Mouse (Mus musculus): ENCODE results near the gene Fhl3. TPM values are rescaled to one million over a fixed set of nuclear protein-coding genes. Genes with fewer than 3 reads are reported as not detected.
A peak's percentile ranks its signal among the peaks of the same experiment; 100 is the strongest.

Gene Fhl3
- polyA plus RNA-seq (2016; fragmentation: Nextera tagmentation; extraction: Ambion mirVana) = 3.3 and 6.8 TPM in 2 replicates

DNA sequence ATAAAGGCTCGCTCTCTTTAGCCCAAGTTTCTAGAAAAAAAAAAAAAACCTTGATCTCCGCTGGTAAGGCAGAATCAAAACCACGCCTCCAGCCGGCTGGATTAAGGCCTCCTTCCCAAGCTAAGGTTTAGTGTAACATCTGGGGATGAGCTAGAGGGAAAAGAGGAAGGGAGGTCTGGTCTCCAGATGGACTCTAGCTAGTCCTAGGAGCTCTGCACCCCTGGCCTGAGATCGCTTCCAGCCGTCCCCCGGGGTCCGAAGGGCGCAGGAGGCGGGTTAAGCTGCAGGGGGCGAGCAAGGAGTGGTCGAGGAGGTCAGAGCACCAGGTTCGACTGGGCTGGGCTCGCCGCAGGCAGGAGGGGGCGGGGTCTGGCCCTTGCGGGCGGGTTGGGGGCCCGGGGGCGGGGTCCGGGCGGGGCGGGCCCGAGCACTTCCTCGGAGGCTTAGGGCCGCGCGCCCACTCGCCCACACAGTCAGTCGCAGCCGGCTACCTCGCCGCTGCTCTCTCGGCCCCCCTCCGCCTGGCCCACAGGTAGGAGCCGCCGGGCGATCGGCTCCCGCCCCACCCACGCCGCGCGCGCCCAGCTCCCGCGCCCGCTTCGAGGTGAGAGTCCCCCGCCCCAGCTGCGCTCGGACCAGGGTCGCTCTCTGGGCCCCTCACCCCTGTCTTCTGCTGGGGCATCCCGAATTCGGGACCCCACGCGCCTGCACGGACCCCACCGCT is at the start of gene Fhl3:
Gene Fhl3, plus strand, starts transcription at position 454 of the 724 bp plus-strand sequence.
- H3K27ac ChIP-seq = peak within 1 kb of the TSS; percentile 68; the same call in 1 of the 2 replicates
- peaks cover 49% of the 10 kb centered on the region for H3K27me3 ChIP-seq
- WGBS = under 1% methylated on average over 50 of the region's 59 CpGs
- H3K36me3 ChIP-seq = no peaks in the 10 kb centered on the region
- H3K4me2 ChIP-seq (replicated peaks) = peak within 1 kb of the TSS; percentile 96
- H3K4me3 ChIP-seq = peak within 1 kb of the TSS; percentile 61
- peak; percentile 53 for ATAC-seq (ENCODE audit: low FRiP score)
- peak within 1 kb of the TSS; percentile 76 for H3K9ac ChIP-seq
- H3K4me1 ChIP-seq = peaks cover 53% of the 10 kb centered on the region
- no peaks in the 10 kb centered on the region for H3K9me3 ChIP-seq (replicated peaks)

DNA sequence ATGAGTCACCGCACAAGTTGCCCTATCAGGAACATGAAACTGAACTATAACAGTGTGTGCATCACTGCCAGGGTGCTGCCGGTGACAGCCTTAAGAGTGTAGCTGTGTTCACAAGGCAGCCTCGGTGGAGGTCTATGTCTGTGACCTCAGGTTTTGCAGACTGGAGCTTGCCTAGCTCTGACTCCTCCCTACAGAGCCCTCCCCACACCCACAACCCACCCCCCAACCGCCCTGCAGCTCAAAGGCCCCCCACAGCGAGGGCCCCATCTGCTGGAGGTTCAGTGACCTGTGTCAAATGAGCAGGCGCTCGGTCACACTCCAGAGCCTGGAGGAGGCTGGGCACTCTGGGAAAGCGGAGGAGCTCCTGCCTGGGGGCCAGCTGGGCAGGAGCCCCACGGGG is 47.6 kb upstream of the Fhl3 start:
- H3K4me1 ChIP-seq = peaks cover 50% of the 10 kb centered on the region

DNA sequence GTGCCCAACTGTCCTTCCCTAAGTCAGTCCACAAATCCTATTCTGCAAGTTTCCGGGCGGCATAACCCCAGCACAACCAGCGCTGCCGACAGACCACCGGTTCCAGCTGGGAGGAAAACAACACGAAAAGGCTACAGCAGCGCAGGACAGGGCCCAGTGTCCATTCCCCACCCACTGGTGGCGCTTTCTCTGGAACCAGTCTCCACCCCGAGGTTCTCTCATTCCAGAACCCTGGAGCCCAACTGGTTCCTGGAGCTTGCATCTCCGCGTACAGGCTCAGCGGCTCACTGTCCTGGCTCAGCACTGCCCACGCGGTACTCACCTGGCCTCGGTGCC is 44.0 kb upstream of the Fhl3 start, which contains the start of gene Pou3f1:
Gene Pou3f1, plus strand, starts transcription at position 290 of the 336 bp plus-strand sequence.
- 2% methylated on average over 15 of the region's 15 CpGs for WGBS
- peaks cover 60% of the 10 kb centered on the region for H3K4me1 ChIP-seq
- H3K4me3 ChIP-seq = peak within 1 kb of the TSS; percentile 62
- peak within 1 kb of the TSS; percentile 76 for H3K27ac ChIP-seq
- peak within 1 kb of the TSS; percentile 67 for H3K9ac ChIP-seq
- no peaks in the 10 kb centered on the region for H3K9me3 ChIP-seq (replicated peaks)
- peak within 1 kb of the TSS; percentile 96 for H3K4me2 ChIP-seq (replicated peaks)
- H3K27me3 ChIP-seq = peaks cover 71% of the 10 kb centered on the region
- no peaks in the 10 kb centered on the region for H3K36me3 ChIP-seq
- ATAC-seq (ENCODE audit: low FRiP score) = peak; percentile 13; the same call in 1 of the 2 replicates

More for the DNA sequence above, 47.6 kb upstream of the Fhl3 start:
- 2% methylated on average over 9 of the region's 9 CpGs for WGBS
- ATAC-seq (ENCODE audit: low FRiP score) = peak; percentile 30; the same call in 1 of the 2 replicates
- Histone ChIP-seq H3K27ac (peak overlapping the region; percentile 36; the same call in 1 of the 2 replicates), H3K9me3 (replicated peaks) (no peaks in the 10 kb centered on the region), H3K27me3 (peaks cover 67% of the 10 kb centered on the region), H3K4me3 (no peak overlapping the region), H3K9ac (no peak overlapping the region), H3K36me3 (no peaks in the 10 kb centered on the region), H3K4me2 (replicated peaks) (peak overlapping the region; percentile 30)

DNA sequence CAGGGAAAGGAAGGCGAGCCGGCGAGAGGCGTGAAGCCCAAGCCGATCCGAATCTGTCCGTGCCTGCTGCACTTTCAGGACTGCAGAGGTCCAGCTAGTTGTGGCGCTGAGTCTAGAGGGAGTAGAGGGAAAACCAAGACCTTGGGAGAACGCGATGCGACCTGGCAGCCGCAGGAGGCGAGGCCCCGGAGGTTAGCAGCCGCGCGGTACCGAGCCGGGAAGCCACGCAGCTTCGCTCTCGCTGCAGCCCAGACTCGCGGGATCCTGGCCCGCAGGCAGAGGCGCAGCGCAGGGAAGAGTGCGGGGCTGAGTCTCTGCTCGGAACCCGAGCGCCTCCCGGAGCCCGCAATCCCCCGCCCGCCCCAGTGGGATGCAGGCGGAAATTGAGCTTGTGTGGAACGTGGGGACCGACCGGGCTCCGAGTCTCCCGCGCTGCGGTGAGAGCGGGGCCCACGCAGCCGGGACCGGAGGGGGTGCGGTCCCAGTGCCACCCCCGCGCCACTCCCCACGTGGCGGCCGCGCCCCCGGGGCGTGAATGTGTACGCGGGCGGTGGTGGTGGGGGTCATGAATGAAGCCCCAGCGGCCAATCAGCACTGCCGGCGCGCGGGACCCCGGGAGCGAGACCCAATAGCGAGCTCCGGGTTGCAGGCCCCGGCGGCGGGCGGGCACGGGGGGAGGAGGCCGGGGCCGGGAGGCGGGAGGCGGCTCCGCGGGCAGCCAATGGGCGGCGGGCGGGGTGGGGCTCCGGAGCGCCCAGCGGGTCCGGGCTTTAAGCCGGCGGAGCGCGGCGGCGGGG is 43.4 kb upstream of the Fhl3 start:
- H3K4me3 ChIP-seq = peak overlapping the region; percentile 62
- peaks cover 61% of the 10 kb centered on the region for H3K4me1 ChIP-seq

DNA sequence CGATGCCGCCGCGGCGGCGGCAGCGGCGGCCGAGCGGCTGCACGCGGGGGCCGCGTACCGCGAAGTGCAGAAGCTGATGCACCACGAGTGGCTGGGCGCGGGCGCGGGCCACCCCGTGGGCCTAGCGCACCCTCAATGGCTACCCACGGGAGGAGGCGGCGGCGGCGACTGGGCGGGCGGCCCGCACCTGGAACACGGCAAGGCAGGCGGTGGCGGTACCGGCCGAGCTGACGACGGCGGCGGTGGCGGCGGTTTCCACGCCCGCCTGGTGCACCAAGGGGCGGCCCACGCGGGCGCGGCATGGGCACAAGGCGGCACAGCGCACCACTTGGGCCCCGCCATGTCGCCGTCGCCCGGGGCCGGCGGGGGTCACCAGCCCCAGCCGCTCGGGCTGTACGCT is 42.7 kb upstream of the Fhl3 start:
- Histone ChIP-seq H3K4me1 (peaks cover 53% of the 10 kb centered on the region), H3K27ac (peak overlapping the region; percentile 24), H3K9ac (peak overlapping the region; percentile 67), H3K9me3 (replicated peaks) (no peaks in the 10 kb centered on the region), H3K36me3 (no peaks in the 10 kb centered on the region), H3K4me3 (peak overlapping the region; percentile 62), H3K4me2 (replicated peaks) (peak overlapping the region; percentile 96), H3K27me3 (peaks cover 83% of the 10 kb centered on the region)
- peak; percentile 24 for ATAC-seq (ENCODE audit: low FRiP score)
- 2% methylated on average over 42 of the region's 61 CpGs for WGBS

More for the DNA sequence above, 43.4 kb upstream of the Fhl3 start:
- Histone ChIP-seq H3K27me3 (peaks cover 75% of the 10 kb centered on the region), H3K27ac (peak overlapping the region; percentile 76), H3K4me2 (replicated peaks) (peak overlapping the region; percentile 96), H3K9me3 (replicated peaks) (no peaks in the 10 kb centered on the region), H3K36me3 (no peaks in the 10 kb centered on the region), H3K9ac (peak overlapping the region; percentile 67)
- WGBS = under 1% methylated on average over 87 of the region's 92 CpGs
- peak; percentile 88 for ATAC-seq (ENCODE audit: low FRiP score)

DNA sequence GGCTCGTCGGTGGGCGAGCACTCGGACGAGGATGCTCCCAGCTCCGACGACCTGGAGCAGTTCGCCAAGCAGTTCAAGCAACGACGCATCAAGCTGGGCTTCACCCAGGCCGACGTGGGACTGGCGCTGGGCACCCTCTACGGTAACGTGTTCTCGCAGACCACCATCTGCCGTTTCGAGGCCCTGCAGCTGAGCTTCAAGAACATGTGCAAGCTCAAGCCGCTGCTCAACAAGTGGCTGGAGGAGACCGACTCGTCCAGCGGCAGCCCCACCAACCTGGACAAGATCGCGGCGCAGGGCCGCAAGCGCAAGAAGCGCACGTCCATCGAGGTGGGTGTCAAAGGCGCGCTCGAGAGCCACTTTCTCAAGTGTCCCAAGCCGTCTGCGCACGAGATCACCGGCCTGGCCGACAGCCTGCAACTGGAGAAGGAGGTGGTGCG is 42.1 kb upstream of the Fhl3 start:
- no peaks in the 10 kb centered on the region for H3K36me3 ChIP-seq
- H3K9me3 ChIP-seq (replicated peaks) = no peaks in the 10 kb centered on the region
- under 1% methylated on average over 39 of the region's 39 CpGs for WGBS
- peaks cover 80% of the 10 kb centered on the region for H3K27me3 ChIP-seq
- peaks cover 47% of the 10 kb centered on the region for H3K4me1 ChIP-seq
- peak overlapping the region; percentile 24; the same call in 1 of the 2 replicates for H3K27ac ChIP-seq
- peak overlapping the region; percentile 67 for H3K9ac ChIP-seq
- peak overlapping the region; percentile 62 for H3K4me3 ChIP-seq
- peak overlapping the region; percentile 96 for H3K4me2 ChIP-seq (replicated peaks)
- ATAC-seq (ENCODE audit: low FRiP score) = no peak

GRCm38 (mm10) chr4:124659251-124660217 is 41.0 kb upstream of the Fhl3 start:
- Histone ChIP-seq H3K9me3 (replicated peaks) (no peaks in the 10 kb centered on the region), H3K27me3 (peaks cover 77% of the 10 kb centered on the region), H3K9ac (peak overlapping the region; percentile 67), H3K27ac (peak overlapping the region; percentile 67), H3K4me1 (peaks cover 53% of the 10 kb centered on the region), H3K36me3 (no peaks in the 10 kb centered on the region), H3K4me2 (replicated peaks) (peak overlapping the region; percentile 96), H3K4me3 (peak overlapping the region; percentile 62)
- under 1% methylated on average over 64 of the region's 68 CpGs for WGBS
- ATAC-seq (ENCODE audit: low FRiP score) = no peak

- Histone ChIP-seq H3K27ac (no peak overlapping the region), H3K9ac (no peak overlapping the region; the same call in 1 of the 2 replicates), H3K9me3 (replicated peaks) (no peaks in the 10 kb centered on the region), H3K4me1 (peaks cover 54% of the 10 kb centered on the region), H3K4me2 (replicated peaks) (peak overlapping the region; percentile 96), H3K36me3 (no peaks in the 10 kb centered on the region), H3K4me3 (peak overlapping the region; percentile 22), H3K27me3 (peaks cover 77% of the 10 kb centered on the region)
- WGBS = 45% methylated on average over 3 of the region's 3 CpGs
- ATAC-seq (ENCODE audit: low FRiP score) = no peak
Observed at GRCm38 (mm10) chr4:124660603-124661002, 39.9 kb upstream of the Fhl3 start.

DNA sequence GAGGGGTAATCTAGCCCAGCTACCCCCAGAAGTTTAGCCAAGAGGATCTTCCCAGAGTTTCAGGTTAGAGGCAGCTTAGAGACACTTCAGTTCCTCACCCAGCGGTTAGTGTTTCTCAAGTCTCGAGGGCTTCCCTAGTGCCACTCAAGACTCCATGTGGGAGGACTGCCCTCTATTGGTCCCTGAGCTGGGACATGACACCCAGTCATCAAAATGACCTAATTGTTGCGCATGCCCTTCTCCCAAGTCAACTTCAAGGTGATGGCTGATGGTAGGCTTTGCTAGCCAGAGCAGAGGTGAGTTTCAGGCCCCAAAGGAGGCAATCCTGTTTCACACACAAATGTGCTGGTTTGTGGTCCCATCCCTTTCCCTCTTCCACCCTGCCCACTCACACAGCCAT is 37.5 kb upstream of the Fhl3 start:
- ATAC-seq (ENCODE audit: low FRiP score) = no peak
- no peaks in the 10 kb centered on the region for H3K36me3 ChIP-seq
- H3K9me3 ChIP-seq (replicated peaks) = no peaks in the 10 kb centered on the region
- H3K4me1 ChIP-seq = peaks cover 47% of the 10 kb centered on the region
- H3K27me3 ChIP-seq = peaks cover 75% of the 10 kb centered on the region
- no peak overlapping the region for H3K4me3 ChIP-seq
- no peak overlapping the region for H3K4me2 ChIP-seq (replicated peaks)
- no peak overlapping the region for H3K27ac ChIP-seq
- WGBS = 59% methylated on average over 3 of the region's 3 CpGs
- H3K9ac ChIP-seq = no peak overlapping the region

DNA sequence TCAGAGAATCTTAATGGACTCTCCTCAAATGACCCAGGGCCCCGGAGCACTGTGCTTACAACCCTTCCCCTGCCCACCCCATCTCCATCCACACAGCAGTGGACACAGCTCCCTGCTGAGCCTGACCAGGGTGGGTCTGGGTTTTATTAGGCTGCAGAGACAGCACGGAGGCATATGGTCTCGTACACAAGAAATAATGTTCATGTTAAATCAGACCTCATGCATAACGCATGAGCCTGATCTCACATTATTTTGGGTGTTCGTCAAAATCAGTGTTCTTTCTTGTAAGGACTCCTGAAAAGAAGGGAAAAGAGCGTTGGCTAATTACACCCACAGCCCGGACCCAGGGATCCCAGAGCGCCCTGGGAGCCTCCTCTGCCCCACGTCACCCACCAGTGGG is 36.3 kb upstream of the Fhl3 start:
- WGBS = 54% methylated on average over 9 of the region's 9 CpGs
- no peak overlapping the region for H3K9ac ChIP-seq
- peak overlapping the region; percentile 30; the same call in 1 of the 2 replicates for H3K27ac ChIP-seq
- 0 out of 2 replicates have a peak overlapping the region, but pooled peaks have one; percentile 17 for H3K4me2 ChIP-seq (replicated peaks)
- peaks cover 70% of the 10 kb centered on the region for H3K27me3 ChIP-seq
- peaks cover 46% of the 10 kb centered on the region for H3K4me1 ChIP-seq
- no peak overlapping the region for H3K4me3 ChIP-seq
- no peaks in the 10 kb centered on the region for H3K9me3 ChIP-seq (replicated peaks)
- no peaks in the 10 kb centered on the region for H3K36me3 ChIP-seq
- no peak for ATAC-seq (ENCODE audit: low FRiP score)

DNA sequence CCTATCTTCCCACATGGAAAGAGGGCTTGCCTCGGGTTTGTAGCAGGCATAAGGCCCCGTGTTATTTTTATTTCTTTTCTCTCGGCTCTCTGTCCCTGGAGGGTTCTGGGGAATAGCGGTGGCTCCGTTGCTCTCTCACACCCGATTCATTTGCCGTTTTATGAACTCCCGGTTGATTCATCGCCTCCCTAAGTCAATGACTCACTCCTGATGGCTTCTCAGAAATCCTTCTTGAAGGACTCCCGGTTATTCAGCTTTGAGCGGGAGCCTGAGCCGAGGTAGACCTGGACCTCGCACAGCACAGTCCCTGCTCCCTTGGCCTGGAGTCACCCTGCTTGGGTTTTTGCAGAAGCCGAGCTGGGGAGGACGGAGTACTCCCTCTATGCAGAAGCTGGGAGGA is 35.9 kb upstream of the Fhl3 start:
- ATAC-seq (ENCODE audit: low FRiP score) = no peak
- peak overlapping the region; percentile 30; the same call in 1 of the 2 replicates for H3K27ac ChIP-seq
- no peak overlapping the region for H3K4me3 ChIP-seq
- H3K9ac ChIP-seq = no peak overlapping the region
- peaks cover 43% of the 10 kb centered on the region for H3K4me1 ChIP-seq
- H3K36me3 ChIP-seq = no peaks in the 10 kb centered on the region
- 62% methylated on average over 15 of the region's 15 CpGs for WGBS
- H3K9me3 ChIP-seq (replicated peaks) = no peaks in the 10 kb centered on the region
- 0 out of 2 replicates have a peak overlapping the region, but pooled peaks have one; percentile 17 for H3K4me2 ChIP-seq (replicated peaks)
- peaks cover 66% of the 10 kb centered on the region for H3K27me3 ChIP-seq
